ENCODE assay signal across 8 mouse cellular contexts in the genomic region with DNA sequence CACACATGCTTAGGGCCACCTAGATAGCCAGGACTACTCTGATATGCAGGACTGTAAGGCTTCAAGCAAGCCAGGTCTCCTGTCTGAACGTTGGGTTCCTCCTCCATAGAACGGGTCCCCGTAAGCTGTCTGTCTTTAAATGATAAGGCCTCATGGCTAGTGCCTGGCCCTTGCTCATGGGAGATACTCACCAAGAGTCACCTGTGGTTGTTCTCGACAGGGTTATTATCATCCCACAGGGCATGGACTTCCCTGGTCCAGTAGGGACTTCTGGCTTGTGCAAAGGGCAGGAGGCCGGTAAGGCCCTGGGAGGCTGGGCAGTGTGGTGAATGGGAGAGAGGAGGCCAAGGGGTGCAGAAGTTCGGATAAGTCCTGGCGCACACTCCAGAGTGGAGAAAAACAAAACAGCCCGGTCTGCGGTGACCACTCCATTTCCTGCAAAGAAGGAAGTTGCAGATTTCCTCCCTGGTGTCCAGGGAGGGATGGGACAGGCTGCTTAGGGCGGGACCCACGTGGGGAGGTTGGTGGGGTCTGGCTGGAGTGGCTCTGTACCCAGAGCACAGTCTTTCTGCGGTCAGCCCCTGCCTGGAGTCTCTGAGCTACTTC. TPM values are rescaled to one million over a fixed set of nuclear protein-coding genes. Genes with fewer than 3 reads are reported as not detected.
DNase-seq lines count a peak whose midpoint lies in the region; ATAC-seq and TF ChIP-seq lines count a peak whose summit lies in the region.

No protein-coding gene starts in this region.

- no peaks in the 10 kb centered on the region for H3K36me3 ChIP-seq in embryonic facial prominence, embryonic 15.5 days

- no peak for TF ChIP-seq POLR2A in bone marrow, adult 2 months (IDR thresholded peaks at IDR 0.05; ENCODE audit: borderline replicate concordance, control insufficient read depth, low read depth, low read length)

- H3K27ac ChIP-seq in bone marrow, adult 2 months (ENCODE audit: control insufficient read depth, insufficient read depth, low read depth, low read length, poor library complexity) = peak overlapping the region; percentile 64
- H3K27ac ChIP-seq in embryonic facial prominence, embryonic 15.5 days (replicated peaks) = 0 out of 2 replicates have a peak overlapping the region, but pooled peaks have one; percentile 9

- no peaks in the 10 kb centered on the region for H3K27me3 ChIP-seq in embryonic facial prominence, embryonic 15.5 days

- peaks cover 33% of the 10 kb centered on the region for H3K4me1 ChIP-seq in bone marrow, adult 2 months (ENCODE audit: control insufficient read depth, insufficient read depth, low read length)
- peaks cover 66% of the 10 kb centered on the region for H3K4me1 ChIP-seq in embryonic facial prominence, embryonic 15.5 days

- H3K4me2 ChIP-seq in embryonic facial prominence, embryonic 15.5 days (replicated peaks) = no peak overlapping the region

- TF ChIP-seq CTCF in bone marrow, adult 2 months (IDR thresholded peaks at IDR 0.05; ENCODE audit: control insufficient read depth, insufficient read depth, low read length) = no peak

- no peak overlapping the region for H3K9ac ChIP-seq in embryonic facial prominence, embryonic 15.5 days

- intact Hi-C loops in left cerebral cortex, postnatal 4 days (cut with DNase I) = no loop called here

- no peaks in the 10 kb centered on the region for H3K9me3 ChIP-seq in embryonic facial prominence, embryonic 15.5 days (replicated peaks)

- ATAC-seq in embryonic facial prominence, embryonic 15.5 days (ENCODE audit: insufficient number of reproducible peaks, low FRiP score, low TSS enrichment, low read depth) = peak; percentile 59; the same call in 1 of the 2 replicates

- WGBS in bone marrow, adult 2 months = 10% methylated on average over 12 of the region's 12 CpGs
- WGBS in embryonic facial prominence, embryonic 15.5 days = 71% methylated on average over 12 of the region's 12 CpGs

- peak; percentile 50 for DNase-seq in kidney, adult 18-20 months
- DNase-seq in lung, postnatal 10 days = peak; percentile 76
- DNase-seq in ovary, postnatal 10 days (ENCODE audit: low spot score) = no peak
- DNase-seq in urinary bladder, postnatal 10 days (ENCODE audit: low spot score) = no peak
- no peak for DNase-seq in right cerebral cortex, adult 18-20 months
- no peak for DNase-seq in left cerebral cortex, postnatal 4 days

- H3K4me3 ChIP-seq in bone marrow, adult 2 months (replicated peaks; ENCODE audit: control insufficient read depth, low read depth, low read length) = peak overlapping the region; percentile 16
- no peak overlapping the region for H3K4me3 ChIP-seq in embryonic facial prominence, embryonic 15.5 days (replicated peaks)

RNA-seq across cellular contexts. Expression of gene Cmip, which starts 41.2 kb away (rescaled TPM):
- 11.5 and 16.2 TPM in 2 replicates for polyA plus RNA-seq in bone marrow, adult 2 months (2011; ENCODE audit: insufficient read depth, insufficient read length, low replicate concordance, missing spikeins)
- 25.9 and 27.7 TPM in 2 replicates for polyA plus RNA-seq in embryonic facial prominence, embryonic 15.5 days (2015; fragmentation: Nextera tagmentation; extraction: Ambion mirVana)
- total RNA-seq in left cerebral cortex, postnatal 4 days (2021) = 100 to 1,000 TPM; 351 to 377 TPM

Comparison
In these comparisons a context has a peak if more than half of its experiments do, and no peak if none do; other contexts are left out.
1. DNase-seq: peak in kidney, adult 18-20 months (single experiment) and lung, postnatal 10 days (single experiment); none in ovary, postnatal 10 days (single experiment), urinary bladder, postnatal 10 days (single experiment), right cerebral cortex, adult 18-20 months (single experiment) and left cerebral cortex, postnatal 4 days (single experiment).